Mouse (Mus musculus): ENCODE measurements around the gene Gnl3l. TPM values are rescaled to one million over a fixed set of nuclear protein-coding genes. Genes with fewer than 3 reads are reported as not detected.
A peak's percentile ranks its signal among the peaks of the same experiment; 100 is the strongest.

The Gnl3l gene
- total RNA-seq, 4 experiments from 2014 or later: 174 to 229 (median 202) TPM

DNA sequence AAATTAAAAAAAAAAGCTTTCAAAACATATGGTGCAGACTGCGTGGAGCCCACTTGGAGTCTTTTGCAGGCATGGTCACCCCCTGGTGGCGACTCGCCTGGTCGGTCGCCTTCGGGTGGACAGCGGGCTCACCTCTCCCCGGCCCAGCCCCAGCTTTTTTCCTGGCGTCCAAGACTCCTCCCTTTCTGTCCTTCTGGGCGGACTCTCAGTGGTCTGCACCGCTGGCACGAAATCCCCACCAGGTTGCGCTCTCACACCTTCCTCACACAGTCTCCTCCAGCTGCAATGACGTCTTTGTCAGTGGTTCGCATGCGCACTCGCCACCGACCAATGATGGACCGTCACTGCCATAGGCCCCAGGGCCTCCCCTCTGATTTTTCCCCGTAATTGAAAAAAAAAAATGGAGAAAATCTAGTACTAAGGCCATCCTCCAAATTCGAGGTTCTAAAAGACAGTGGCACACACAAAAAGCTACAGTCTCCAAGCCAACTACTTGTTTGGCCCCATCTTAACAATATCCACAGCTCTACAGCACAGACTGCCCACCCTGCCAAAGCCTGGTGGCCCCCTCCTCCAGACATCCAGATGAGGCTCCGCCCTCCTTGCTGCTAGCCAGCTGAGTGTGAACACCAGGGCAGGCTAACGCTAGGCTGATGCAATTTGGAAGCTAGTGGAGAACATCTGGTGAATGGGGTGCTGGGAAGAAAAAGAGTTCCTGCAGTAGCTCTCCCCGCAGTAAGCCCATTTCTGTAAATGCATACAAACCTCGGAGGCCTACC lies 60.4 kb downstream of the Gnl3l start:
- peak; percentile 25 to 40 for DNase-seq (ENCODE audit: low spot score in 2 of 2)

DNA sequence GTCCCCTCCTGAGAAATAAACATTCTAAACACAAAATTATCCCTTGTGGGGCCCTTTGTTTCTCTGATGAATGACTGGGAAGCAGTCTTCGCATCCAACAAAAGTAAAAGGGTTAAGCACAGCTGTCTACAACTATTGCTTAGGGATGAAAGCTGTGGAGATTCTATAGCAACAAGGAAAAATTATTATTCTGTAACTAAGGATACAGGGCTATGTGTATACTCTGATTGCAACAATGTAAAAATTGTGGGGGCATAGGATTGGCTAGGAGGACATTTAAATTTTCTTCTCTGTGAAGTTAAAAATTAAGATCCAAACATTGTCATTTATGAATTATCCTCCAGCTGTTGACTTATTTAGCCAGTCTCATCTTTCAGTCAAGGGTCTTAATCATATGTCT lies 61.1 kb downstream of the Gnl3l start:
- DNase-seq (ENCODE audit: low spot score in 2 of 2): no peak

DNA sequence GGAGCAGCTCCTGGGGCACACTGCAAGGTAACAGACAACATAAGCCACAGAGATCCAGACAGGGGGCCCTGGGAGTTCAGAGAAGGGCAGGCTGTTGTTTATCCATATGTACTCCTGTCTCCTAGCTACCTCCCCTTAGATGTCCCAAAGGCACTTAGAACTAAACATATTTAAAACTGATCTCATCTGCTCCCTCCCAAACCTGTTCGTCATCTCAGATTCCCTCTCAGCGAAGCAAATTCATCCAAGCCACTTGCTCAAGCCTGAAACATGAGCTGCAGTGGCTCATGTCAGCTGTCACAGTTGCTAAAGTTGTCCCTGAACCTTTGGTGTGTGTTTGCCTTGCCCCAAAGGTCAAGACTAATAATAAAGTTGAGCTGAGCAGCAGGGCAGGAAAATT lies 61.7 kb downstream of the Gnl3l start:
- no peak for DNase-seq (ENCODE audit: low spot score in 2 of 2)

DNA sequence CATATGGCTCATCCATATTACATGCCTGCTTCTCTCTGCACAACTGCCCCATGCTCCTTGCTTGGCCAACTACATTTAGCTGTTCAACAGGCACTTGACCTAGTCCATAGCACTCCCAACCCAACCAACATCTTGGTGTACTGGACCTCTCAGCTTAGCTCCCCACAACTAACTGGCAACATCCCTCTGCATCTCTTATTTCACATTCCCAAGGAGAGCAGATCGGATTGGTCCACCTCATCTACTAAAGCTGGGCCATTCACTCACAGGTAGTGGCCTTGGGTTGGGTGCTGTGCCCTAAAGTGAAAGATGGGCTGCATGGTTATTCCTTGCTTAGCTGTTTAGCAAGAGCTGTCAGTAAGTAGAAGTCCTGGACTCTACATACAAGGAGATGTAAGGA lies 62.4 kb downstream of the Gnl3l start:
- no peak for DNase-seq (ENCODE audit: low spot score in 2 of 2)

Other genes starting within 250 kb of the Gnl3l start
- gene Maged2, start 203.0 kb downstream of the Gnl3l start, total RNA-seq (2022): 10 to 100 TPM; 49.8 to 60.6 (median 57.2) TPM
- 10 to 100 TPM; 16.3 to 19.4 (median 18.8) TPM for gene Fgd1, start 28.8 kb upstream of the Gnl3l start, total RNA-seq (2022)
- gene Tsr2, start 79.2 kb upstream of the Gnl3l start, total RNA-seq (2022): 10 to 100 TPM; 77.7 to 87.4 (median 82.3) TPM
- gene Wnk3, start 180.8 kb upstream of the Gnl3l start, total RNA-seq (2022): 10 to 100 TPM; 36.4 to 48.3 (median 43.5) TPM

Measured in layer of hippocampus, adult 8-10 months (tissue).